Comparison of ENCODE assay signal across 28 mouse cellular contexts in genomic region chr16:13615276-13615675, GRCm38 (mm10). TPM values are rescaled to one million over a fixed set of nuclear protein-coding genes. Genes with fewer than 3 reads are reported as not detected.
A peak's percentile ranks its signal among the peaks of the same experiment; 100 is the strongest.
DNase-seq lines count a peak whose midpoint lies in the region; ATAC-seq lines count a peak whose summit lies in the region.
"Had no signal": no experiment of that assay in that cellular context is flagged by ENCODE, and none has a peak within 500 bp of the region (broad histone marks: within the 10 kb centered on the region; RNA-seq: fewer than 3 reads in every experiment).

No protein-coding gene starts in this region.

- DNase-seq in embryonic facial prominence, embryonic 11.5 days (ENCODE audit: low spot score), result peak; percentile 45
- DNase-seq in embryonic facial prominence, embryonic 10.5 days (ENCODE audit: low spot score), result no peak
- peak; percentile 7 to 19 for DNase-seq in kidney, postnatal 4 days
- DNase-seq in kidney, postnatal 36 days, result no peak
- DNase-seq in retina, postnatal 1 day, result peak; percentile 52
- DNase-seq: adrenal gland, postnatal 10 days; cerebellum, adult 11 months; cerebellum, adult 9-10 months; embryo, embryonic 11 days; gastrocnemius, adult 2 months; kidney, adult 2 months; layer of hippocampus, adult 9-11 months; liver, embryonic 13.5 days; lung, adult 18-20 months; lung, postnatal 10 days; thymus, postnatal 4 days had no signal

- H3K4me2 ChIP-seq in embryonic facial prominence, embryonic 11.5 days (ENCODE audit: low read depth, low read length), result no peak overlapping the region
- no peak overlapping the region for H3K4me2 ChIP-seq in heart, embryonic 15.5 days
- H3K4me2 ChIP-seq in heart, embryonic 12.5 days, result no peak overlapping the region
- H3K4me2 ChIP-seq: embryonic facial prominence, embryonic 15.5 days; forebrain, embryonic 15.5 days; hindbrain, embryonic 12.5 days; limb, embryonic 15.5 days; liver, embryonic 13.5 days; midbrain, embryonic 15.5 days had no signal

- no peaks in the 10 kb centered on the region for H3K4me1 ChIP-seq in embryonic facial prominence, embryonic 11.5 days (ENCODE audit: control insufficient read depth, insufficient read depth, low read length)
- no peaks in the 10 kb centered on the region for H3K4me1 ChIP-seq in embryonic facial prominence, embryonic 10.5 days
- peaks cover 18% of the 10 kb centered on the region for H3K4me1 ChIP-seq in heart, embryonic 15.5 days (replicated peaks)
- peaks cover 15% of the 10 kb centered on the region for H3K4me1 ChIP-seq in heart, embryonic 12.5 days (replicated peaks)
- H3K4me1 ChIP-seq: embryonic facial prominence, embryonic 15.5 days; forebrain, embryonic 15.5 days; hindbrain, embryonic 12.5 days; limb, embryonic 10.5 days; limb, embryonic 15.5 days; midbrain, embryonic 15.5 days had no signal

- no peaks in the 10 kb centered on the region for H3K36me3 ChIP-seq in embryonic facial prominence, embryonic 11.5 days (replicated peaks; ENCODE audit: control insufficient read depth, insufficient read depth, low read depth, low read length)
- H3K36me3 ChIP-seq in embryonic facial prominence, embryonic 10.5 days (replicated peaks), result peaks cover 41% of the 10 kb centered on the region
- H3K36me3 ChIP-seq in heart, embryonic 15.5 days, result 0 out of 2 replicates have a peak, but pooled peaks cover 7% of the 10 kb centered on the region
- H3K36me3 ChIP-seq in heart, embryonic 12.5 days, result peaks cover 17% of the 10 kb centered on the region
- H3K36me3 ChIP-seq: forebrain, embryonic 15.5 days; midbrain, embryonic 15.5 days had no signal

- ATAC-seq in embryonic facial prominence, embryonic 11.5 days (replicated peaks; ENCODE audit: insufficient number of reproducible peaks, low FRiP score, low TSS enrichment, low read depth), result no peak
- no peak for ATAC-seq in heart, embryonic 15.5 days (replicated peaks; ENCODE audit: insufficient number of reproducible peaks, insufficient read depth, low FRiP score, low read depth)
- no peak for ATAC-seq in heart, embryonic 12.5 days (ENCODE audit: insufficient number of reproducible peaks, low FRiP score)
- ATAC-seq in CD4-positive, CD25-positive, alpha-beta regulatory T cell, adult 4 months, result no peak
- ATAC-seq: forebrain, embryonic 15.5 days; inflammation-experienced regulatory T-cells, adult 6 months; midbrain, embryonic 15.5 days; Patski had no signal

- H3K27me3 ChIP-seq in embryonic facial prominence, embryonic 11.5 days (ENCODE audit: control insufficient read depth, insufficient read depth, low read length), result no peaks in the 10 kb centered on the region
- H3K27me3 ChIP-seq in embryonic facial prominence, embryonic 10.5 days (replicated peaks; ENCODE audit: low read depth, poor library complexity, severe bottlenecking), result no peaks in the 10 kb centered on the region
- H3K27me3 ChIP-seq in heart, embryonic 15.5 days, result no peaks in the 10 kb centered on the region
- no peaks in the 10 kb centered on the region for H3K27me3 ChIP-seq in heart, embryonic 12.5 days (replicated peaks)
- H3K27me3 ChIP-seq: embryonic facial prominence, embryonic 15.5 days; forebrain, embryonic 15.5 days; hindbrain, embryonic 12.5 days; limb, embryonic 15.5 days; liver, embryonic 13.5 days; midbrain, embryonic 15.5 days; Patski had no signal

- H3K9ac ChIP-seq in embryonic facial prominence, embryonic 11.5 days (replicated peaks; ENCODE audit: low read length), result no peak overlapping the region
- no peak overlapping the region for H3K9ac ChIP-seq in heart, embryonic 15.5 days
- no peak overlapping the region for H3K9ac ChIP-seq in heart, embryonic 12.5 days
- H3K9ac ChIP-seq: embryonic facial prominence, embryonic 15.5 days; forebrain, embryonic 15.5 days; hindbrain, embryonic 12.5 days; limb, embryonic 15.5 days; liver, embryonic 13.5 days; midbrain, embryonic 15.5 days had no signal

- no peak overlapping the region for H3K4me3 ChIP-seq in embryonic facial prominence, embryonic 11.5 days (ENCODE audit: low read depth, low read length)
- H3K4me3 ChIP-seq in embryonic facial prominence, embryonic 10.5 days, result no peak overlapping the region
- H3K4me3 ChIP-seq in heart, embryonic 15.5 days, result no peak overlapping the region
- H3K4me3 ChIP-seq in heart, embryonic 12.5 days, result no peak overlapping the region
- H3K4me3 ChIP-seq: embryonic facial prominence, embryonic 15.5 days; forebrain, embryonic 15.5 days; gastrocnemius, adult 2 months; hindbrain, embryonic 12.5 days; limb, embryonic 10.5 days; limb, embryonic 15.5 days; liver, embryonic 13.5 days; midbrain, embryonic 15.5 days had no signal

- H3K27ac ChIP-seq in embryonic facial prominence, embryonic 11.5 days (replicated peaks; ENCODE audit: low read depth, low read length), result no peak overlapping the region
- H3K27ac ChIP-seq in embryonic facial prominence, embryonic 10.5 days (replicated peaks), result no peak overlapping the region
- H3K27ac ChIP-seq in heart, embryonic 15.5 days, result peak overlapping the region; percentile 25; the same call in 1 of the 2 replicates
- H3K27ac ChIP-seq in heart, embryonic 12.5 days (ENCODE audit: poor library complexity, severe bottlenecking), result no peak overlapping the region
- H3K27ac ChIP-seq: embryonic facial prominence, embryonic 15.5 days; forebrain, embryonic 15.5 days; gastrocnemius, adult 2 months; hindbrain, embryonic 12.5 days; limb, embryonic 10.5 days; limb, embryonic 15.5 days; liver, embryonic 13.5 days; midbrain, embryonic 15.5 days had no signal

- 70% methylated on average over 5 of the region's 5 CpGs for WGBS in embryonic facial prominence, embryonic 11.5 days
- WGBS in embryonic facial prominence, embryonic 10.5 days, result 76% methylated on average over 5 of the region's 5 CpGs
- 61% methylated on average over 5 of the region's 5 CpGs for WGBS in heart, embryonic 15.5 days
- WGBS in heart, embryonic 12.5 days, result 65% methylated on average over 5 of the region's 5 CpGs

- no peaks in the 10 kb centered on the region for H3K9me3 ChIP-seq in embryonic facial prominence, embryonic 11.5 days (replicated peaks; ENCODE audit: control insufficient read depth, low read length)
- H3K9me3 ChIP-seq in embryonic facial prominence, embryonic 10.5 days, result no peaks in the 10 kb centered on the region
- H3K9me3 ChIP-seq in heart, embryonic 15.5 days (replicated peaks), result no peaks in the 10 kb centered on the region
- H3K9me3 ChIP-seq in heart, embryonic 12.5 days (replicated peaks), result no peaks in the 10 kb centered on the region
- H3K9me3 ChIP-seq: embryonic facial prominence, embryonic 15.5 days; forebrain, embryonic 15.5 days; G1E; hindbrain, embryonic 12.5 days; limb, embryonic 10.5 days; limb, embryonic 15.5 days; liver, embryonic 13.5 days; midbrain, embryonic 15.5 days had no signal

RNA-seq across cellular contexts. Expression of gene Parn, which starts 52.7 kb away (rescaled TPM):
- 42.4 and 45.8 TPM in 2 replicates for polyA plus RNA-seq in embryonic facial prominence, embryonic 11.5 days (2014; fragmentation: Nextera tagmentation; extraction: Ambion mirVana)
- 45.3 and 47.0 TPM in 2 replicates for polyA plus RNA-seq in embryonic facial prominence, embryonic 10.5 days (2016; fragmentation: Nextera tagmentation; extraction: Ambion mirVana)
- 25.6 and 30.6 TPM in 2 replicates for polyA plus RNA-seq in heart, embryonic 15.5 days (2015; fragmentation: Nextera tagmentation; extraction: Ambion mirVana)
- 29.1 and 29.3 TPM in 2 replicates for polyA plus RNA-seq in heart, embryonic 12.5 days (2016; fragmentation: Nextera tagmentation; extraction: Ambion mirVana)
- polyA plus RNA-seq in CD4-positive, CD25-positive, alpha-beta regulatory T cell, adult 4 months (2017; shearing (Covaris generic)), result 10 to 100 TPM; 36.0 to 41.4 TPM

RNA-seq across cellular contexts. Expression of gene Bfar, which starts 56.4 kb away (rescaled TPM):
- 38.6 and 40.3 TPM in 2 replicates for polyA plus RNA-seq in embryonic facial prominence, embryonic 11.5 days (2014; fragmentation: Nextera tagmentation; extraction: Ambion mirVana)
- 34.5 and 37.2 TPM in 2 replicates for polyA plus RNA-seq in embryonic facial prominence, embryonic 10.5 days (2016; fragmentation: Nextera tagmentation; extraction: Ambion mirVana)
- 33.8 and 38.8 TPM in 2 replicates for polyA plus RNA-seq in heart, embryonic 15.5 days (2015; fragmentation: Nextera tagmentation; extraction: Ambion mirVana)
- 30.5 and 33.0 TPM in 2 replicates for polyA plus RNA-seq in heart, embryonic 12.5 days (2016; fragmentation: Nextera tagmentation; extraction: Ambion mirVana)
- 10 to 100 TPM; 60.0 to 64.7 TPM for polyA plus RNA-seq in CD4-positive, CD25-positive, alpha-beta regulatory T cell, adult 4 months (2017; shearing (Covaris generic))

RNA-seq across cellular contexts. Expression of gene 3110001I22Rik, which starts 56.5 kb away (rescaled TPM):
- polyA plus RNA-seq in embryonic facial prominence, embryonic 11.5 days (2014; fragmentation: Nextera tagmentation; extraction: Ambion mirVana), result 10.9 and 11.8 TPM in 2 replicates
- 7.5 and 9.7 TPM in 2 replicates for polyA plus RNA-seq in embryonic facial prominence, embryonic 10.5 days (2016; fragmentation: Nextera tagmentation; extraction: Ambion mirVana)
- 2.8 and 3.6 TPM in 2 replicates for polyA plus RNA-seq in heart, embryonic 15.5 days (2015; fragmentation: Nextera tagmentation; extraction: Ambion mirVana)
- 3.3 and 4.4 TPM in 2 replicates for polyA plus RNA-seq in heart, embryonic 12.5 days (2016; fragmentation: Nextera tagmentation; extraction: Ambion mirVana)
- 1 to 10 TPM; 7.3 to 7.5 TPM for polyA plus RNA-seq in CD4-positive, CD25-positive, alpha-beta regulatory T cell, adult 4 months (2017; shearing (Covaris generic))

Comparison
In these comparisons a context has a peak if more than half of its experiments do, and no peak if none do; other contexts are left out.
1. DNase-seq: peak in embryonic facial prominence, embryonic 11.5 days (single experiment), kidney, postnatal 4 days (2 of 2) and retina, postnatal 1 day (single experiment); none in embryonic facial prominence, embryonic 10.5 days (single experiment) and kidney, postnatal 36 days (0 of 2).